Mouse (Mus musculus) subcutaneous adipose tissue, adult 2 months (tissue): ENCODE measurements around the gene Cd180. TPM values are rescaled to one million over a fixed set of nuclear protein-coding genes. Genes with fewer than 3 reads are reported as not detected.

Experiments
- polyA plus RNA-seq: library from polyadenylated mRNA; depleted of rRNA; stranded (reverse); fragments of >200 nt; gene quantifications from 2 replicates; pipeline ENCODE4 v1.2.3, GENCODE M21; 2012; ENCODE audit warnings: low replicate concordance; rRNA removed

Gene Cd180
- 1.3 and 4.5 TPM in 2 replicates for polyA plus RNA-seq

GRCm38 (mm10) chr13:102693341-102693801 lies at the start of gene Cd180:
TSS of gene Cd180 (plus strand) at chr13:102693558.

